Mouse (Mus musculus) thymus, adult 2 months (tissue): ENCODE data around the gene Evi2. TPM values are rescaled to one million over a fixed set of nuclear protein-coding genes. Genes with fewer than 3 reads are reported as not detected.

Experiments used
- DNase-seq: peaks from one replicate; pipeline ENCODE4 v3.0.0; 2021
- H3K27ac ChIP-seq: fragments of 200-500 bp; 2 replicates; pipeline ENCODE4 v1.5.1; 2012; ENCODE audit warnings: low read length, control low read depth; ENCODE audit not compliant: control insufficient read depth, insufficient read depth
- H3K27me3 ChIP-seq: fragments of 200-500 bp; 2 replicates; pipeline ENCODE4 v1.6.1; 2012; ENCODE audit warnings: mild to moderate bottlenecking, low read length, moderate library complexity, mixed read lengths; ENCODE audit not compliant: control insufficient read depth, insufficient read depth
- H3K36me3 ChIP-seq: fragments of 200-500 bp; 2 replicates; pipeline ENCODE4 v1.6.1; 2012; ENCODE audit warnings: mild to moderate bottlenecking, low read length, moderate library complexity; ENCODE audit not compliant: control insufficient read depth, insufficient read depth
- H3K4me1 ChIP-seq: fragments of 200-500 bp; replicated peaks from 2 replicates; pipeline ENCODE4 v1.6.1; 2012; ENCODE audit warnings: low read length; ENCODE audit not compliant: control insufficient read depth, insufficient read depth
- H3K4me3 ChIP-seq: fragments of 200-500 bp; 2 replicates; pipeline ENCODE4 v1.5.1; 2012; ENCODE audit warnings: mild to moderate bottlenecking, low read length, control low read depth, moderate library complexity; ENCODE audit not compliant: control insufficient read depth, insufficient read depth
- CTCF ChIP-seq: fragments of 200-500 bp; IDR thresholded peaks from 2 replicates; pipeline ENCODE4 v1.5.1; 2012; ENCODE audit warnings: mild to moderate bottlenecking, control low read depth, low read length, moderate library complexity, borderline replicate concordance; ENCODE audit not compliant: control insufficient read depth, poor library complexity, insufficient read depth; ENCODE audit errors: extremely low read depth
- POLR2A ChIP-seq: fragments of 200-500 bp; IDR thresholded peaks from 2 replicates; pipeline ENCODE4 v1.6.1; 2012; ENCODE audit warnings: mild to moderate bottlenecking, low read length, control low read depth, moderate library complexity; ENCODE audit not compliant: control insufficient read depth, poor library complexity, insufficient read depth; ENCODE audit errors: extremely low read depth
- WGBS: fragments of 180-500 bp; shearing (Covaris S2); methylation state at CpG from one replicate; pipeline ENCODE4 v1.1.7; 2018; 5-methylcytosine and 5-hydroxymethylcytosine counted together
- polyA plus RNA-seq: library from polyadenylated mRNA; depleted of rRNA; stranded (reverse); fragments of >200 nt; gene quantifications from 2 replicates; pipeline ENCODE4 v1.2.3, GENCODE M21; 2012; rRNA removed

Evi2 gene
- polyA plus RNA-seq, 1 experiment = 3.5 TPM

GRCm38 (mm10) chr11:79494976-79495800, 35.2 kb downstream of the Evi2 start:
- WGBS = 74% methylated on average over 10 of the region's 10 CpGs
- Histone ChIP-seq H3K27ac (no peak overlapping the region), H3K27me3 (no peaks in the 10 kb centered on the region), H3K4me1 (no peaks in the 10 kb centered on the region), H3K4me3 (no peak overlapping the region), H3K36me3 (no peaks in the 10 kb centered on the region)
- TF ChIP-seq CTCF (no peak), POLR2A (no peak)
- DNase-seq = no peak

GRCm38 (mm10) chr11:79484721-79485120, 45.7 kb downstream of the Evi2 start:
- Histone ChIP-seq H3K27me3 (no peaks in the 10 kb centered on the region), H3K27ac (no peak overlapping the region), H3K4me3 (no peak overlapping the region), H3K4me1 (0 out of 2 replicates have a peak, but pooled peaks cover 2% of the 10 kb centered on the region), H3K36me3 (peaks cover 4% of the 10 kb centered on the region; the same call in 1 of the 2 replicates)
- DNase-seq = no peak
- no peak for TF ChIP-seq POLR2A
- no peak for TF ChIP-seq CTCF

- 0 out of 2 replicates have a peak, but pooled peaks cover 2% of the 10 kb centered on the region for H3K4me1 ChIP-seq
- H3K4me3 ChIP-seq = no peak overlapping the region
- no peaks in the 10 kb centered on the region for H3K27me3 ChIP-seq
- WGBS = 94% methylated on average over 7 of the region's 7 CpGs
- peaks cover 4% of the 10 kb centered on the region; the same call in 1 of the 2 replicates for H3K36me3 ChIP-seq
- no peak for DNase-seq
- no peak overlapping the region for H3K27ac ChIP-seq
- no peak for TF ChIP-seq POLR2A
- no peak for TF ChIP-seq CTCF
These were observed 46.4 kb downstream of the Evi2 start for GRCm38 (mm10) chr11:79483876-79484528.

GRCm38 (mm10) chr11:79483392-79483791, 47.0 kb downstream of the Evi2 start:
- 98% methylated on average over 6 of the region's 6 CpGs for WGBS
- Histone ChIP-seq H3K4me3 (no peak overlapping the region), H3K27me3 (no peaks in the 10 kb centered on the region), H3K36me3 (peaks cover 4% of the 10 kb centered on the region; the same call in 1 of the 2 replicates), H3K4me1 (0 out of 2 replicates have a peak, but pooled peaks cover 2% of the 10 kb centered on the region), H3K27ac (no peak overlapping the region)
- DNase-seq = no peak
- TF ChIP-seq CTCF = no peak
- no peak for TF ChIP-seq POLR2A

GRCm38 (mm10) chr11:79468097-79468496, 62.3 kb downstream of the Evi2 start:
- no peaks in the 10 kb centered on the region for H3K36me3 ChIP-seq
- no peak overlapping the region for H3K27ac ChIP-seq
- no peak for DNase-seq
- no peaks in the 10 kb centered on the region for H3K4me1 ChIP-seq
- H3K27me3 ChIP-seq = no peaks in the 10 kb centered on the region
- TF ChIP-seq POLR2A = no peak
- no peak for TF ChIP-seq CTCF
- WGBS = 89% methylated on average over 1 of the region's 1 CpGs
- H3K4me3 ChIP-seq = no peak overlapping the region

Other genes with a start within 250 kb of the Evi2 start
- gene Gm9964, start 233.7 kb downstream of the Evi2 start, polyA plus RNA-seq = not detected in 2 replicates
- 6.9 and 8.2 TPM in 2 replicates for gene Nf1, start 190.9 kb downstream of the Evi2 start, polyA plus RNA-seq
- gene Omg, start 26.5 kb downstream of the Evi2 start, polyA plus RNA-seq = 0.05 and 0.23 TPM in 2 replicates
- 77.3 and 95.6 TPM in 2 replicates for gene Evi2b, start 6.8 kb downstream of the Evi2 start, polyA plus RNA-seq
- 12.8 and 16.9 TPM in 2 replicates for gene Evi2a, start within 50 bp of the Evi2 start, polyA plus RNA-seq
- 36.8 and 40.9 TPM in 2 replicates for gene Rab11fip4, start 60.6 kb upstream of the Evi2 start, polyA plus RNA-seq